Mouse (Mus musculus) limb, embryonic 14.5 days (tissue): Measurements from ENCODE around the gene Abl1. TPM values are rescaled to one million over a fixed set of nuclear protein-coding genes. Genes with fewer than 3 reads are reported as not detected.
A peak's percentile ranks its signal among the peaks of the same experiment; 100 is the strongest.

Experiments
- ATAC-seq: fragments of 200-750 bp; cut with Nextera tagmentation; 2 replicates; pipeline ENCODE4 v1.8.0; 2017; ENCODE audit warnings: low read depth, moderate number of reproducible peaks, moderate TSS enrichment; ENCODE audit not compliant: low FRiP score
- DNase-seq: peaks from one replicate; pipeline ENCODE4 v3.0.0-alpha.2; 2015; ENCODE audit warnings: low spot score
- H3K27ac ChIP-seq: fragments of 300-500 bp; sonication (generic); replicated peaks from 2 replicates; pipeline ENCODE4 v1.5.1; 2014; ENCODE audit warnings: low read depth, mild to moderate bottlenecking, low read length, moderate library complexity, mixed read lengths
- H3K27me3 ChIP-seq: fragments of 300-500 bp; sonication (generic); 2 replicates; pipeline ENCODE4 v1.6.1; 2014; ENCODE audit warnings: low read length, mixed read lengths; ENCODE audit not compliant: control insufficient read depth, insufficient read depth
- H3K36me3 ChIP-seq: fragments of 300-500 bp; sonication (generic); 2 replicates; pipeline ENCODE4 v1.6.1; 2014; ENCODE audit warnings: mild to moderate bottlenecking, low read length, moderate library complexity, mixed read lengths; ENCODE audit not compliant: control insufficient read depth, insufficient read depth
- H3K4me1 ChIP-seq: fragments of 300-500 bp; sonication (generic); 2 replicates; pipeline ENCODE4 v1.6.1; 2014; ENCODE audit warnings: antibody characterized with exemption, low read length, mixed read lengths; ENCODE audit not compliant: control insufficient read depth, insufficient read depth
- H3K4me2 ChIP-seq: fragments of 300-500 bp; sonication (generic); replicated peaks from 2 replicates; pipeline ENCODE4 v1.6.1; 2014; ENCODE audit warnings: low read depth, mild to moderate bottlenecking, low read length, moderate library complexity; ENCODE audit not compliant: severe bottlenecking
- H3K4me3 ChIP-seq: fragments of 300-500 bp; sonication (generic); replicated peaks from 2 replicates; pipeline ENCODE4 v1.5.1; 2014; ENCODE audit warnings: low read length
- H3K9ac ChIP-seq: fragments of 300-500 bp; sonication (generic); 2 replicates; pipeline ENCODE4 v1.6.1; 2014; ENCODE audit warnings: mild to moderate bottlenecking, low read depth, low read length, moderate library complexity; ENCODE audit not compliant: severe bottlenecking
- H3K9me3 ChIP-seq: fragments of 300-500 bp; sonication (generic); 2 replicates; pipeline ENCODE4 v1.6.1; 2016; ENCODE audit warnings: low read length; ENCODE audit not compliant: control insufficient read depth
- POLR2A ChIP-seq: fragments of 200-500 bp; IDR thresholded peaks from 2 replicates; pipeline ENCODE4 v1.8.0; 2012; ENCODE audit warnings: inconsistent platforms, mild to moderate bottlenecking, moderate library complexity, borderline replicate concordance; ENCODE audit not compliant: insufficient read depth, insufficient read length; ENCODE audit errors: extremely low read depth
- WGBS: fragments of 180-500 bp; shearing (Covaris S2); extraction: QIAGEN DNeasy Blood & Tissue Kit; methylation state at CpG from one replicate; pipeline ENCODE4 v1.1.7; 2014; 5-methylcytosine and 5-hydroxymethylcytosine counted together
- polyA plus RNA-seq, 2 experiments: library from polyadenylated mRNA; depleted of rRNA in 1 of 2; stranded (reverse) in 1 of 2; unstranded in 1 of 2; fragments of >200 nt; fragmentation: Nextera tagmentation in 1 of 2; extraction: Ambion mirVana in 1 of 2; gene quantifications; 2 replicates each; pipeline versions ENCODE4 v1.2.1 to v1.2.3; 2012 to 2014

Gene Abl1
- polyA plus RNA-seq, 2 experiments = 49.0 to 104 TPM

DNA sequence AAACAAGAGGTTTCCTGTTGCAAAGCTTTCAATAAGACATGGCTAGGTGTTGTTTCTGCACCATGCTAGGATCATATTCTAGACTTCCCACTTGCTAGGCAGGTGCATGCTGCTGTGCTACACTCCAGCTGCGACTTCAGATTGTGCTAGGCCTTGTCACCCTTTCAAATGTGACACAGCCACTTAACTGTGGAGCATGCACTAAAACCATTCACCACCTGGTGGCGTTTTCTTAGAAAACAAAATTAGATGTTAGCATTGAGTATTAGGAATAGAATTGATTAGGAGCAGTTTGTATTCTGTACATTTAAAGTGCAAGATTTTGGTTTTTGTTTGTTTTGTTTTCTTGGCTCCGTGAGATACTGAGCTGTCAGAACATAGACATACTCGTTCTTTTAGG, 32.6 kb downstream of the Abl1 start:
- H3K4me2 ChIP-seq = no peak overlapping the region
- 63% methylated on average over 4 of the region's 4 CpGs for whole genome bisulfite sequencing
- no peak for ATAC-seq
- H3K27me3 ChIP-seq = no peaks in the 10 kb centered on the region
- peaks cover 3% of the 10 kb centered on the region; the same call in 1 of the 2 replicates for H3K36me3 ChIP-seq
- no peaks in the 10 kb centered on the region for H3K9me3 ChIP-seq
- H3K4me1 ChIP-seq = no peaks in the 10 kb centered on the region
- H3K27ac ChIP-seq = no peak overlapping the region
- H3K4me3 ChIP-seq = no peak overlapping the region
- no peak overlapping the region for H3K9ac ChIP-seq
- no peak for TF ChIP-seq POLR2A
- DNase-seq = no peak

DNA sequence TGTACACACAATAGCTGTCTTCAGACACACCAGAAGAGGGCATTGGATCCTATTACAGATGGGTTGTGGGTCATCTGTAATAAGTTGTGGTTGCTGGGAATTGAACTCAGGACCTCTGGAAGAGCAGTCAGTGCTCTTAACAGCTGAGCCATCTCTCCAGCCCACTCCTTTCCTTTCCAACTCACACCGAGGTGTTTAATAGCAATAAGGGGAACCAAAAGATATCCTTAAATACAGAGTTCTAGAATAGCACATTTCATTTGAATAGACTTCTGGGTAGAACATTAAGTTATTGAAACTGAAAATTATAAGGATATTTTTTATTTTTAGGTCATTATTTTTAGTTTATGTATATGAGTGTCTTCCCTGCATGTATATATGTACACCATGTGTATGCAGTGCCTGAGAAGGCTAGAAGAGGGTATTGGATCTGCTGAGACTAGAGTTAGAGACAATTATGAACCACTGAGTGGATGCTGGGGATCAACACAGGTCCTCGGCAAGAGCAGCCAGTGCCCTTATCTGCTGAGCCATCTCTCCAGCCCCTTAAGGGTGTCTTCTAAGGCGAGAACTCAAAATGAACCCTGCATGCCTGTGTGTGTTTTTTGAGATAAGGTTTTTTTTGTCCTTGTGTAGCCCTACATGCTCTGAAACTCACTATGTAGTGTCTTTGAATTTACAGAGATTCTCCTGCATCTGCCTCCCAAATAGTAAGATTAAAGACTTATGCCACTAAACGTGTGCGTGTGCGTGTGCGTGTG, 36.7 kb downstream of the Abl1 start:
- no peak for DNase-seq
- 93% methylated on average over 7 of the region's 7 CpGs for WGBS
- TF ChIP-seq POLR2A = no peak
- Histone ChIP-seq H3K27ac (no peak overlapping the region), H3K9me3 (no peaks in the 10 kb centered on the region), H3K4me3 (no peak overlapping the region), H3K4me1 (no peaks in the 10 kb centered on the region), H3K27me3 (no peaks in the 10 kb centered on the region), H3K36me3 (peaks cover 3% of the 10 kb centered on the region; the same call in 1 of the 2 replicates), H3K4me2 (no peak overlapping the region), H3K9ac (no peak overlapping the region)
- ATAC-seq = no peak

DNA sequence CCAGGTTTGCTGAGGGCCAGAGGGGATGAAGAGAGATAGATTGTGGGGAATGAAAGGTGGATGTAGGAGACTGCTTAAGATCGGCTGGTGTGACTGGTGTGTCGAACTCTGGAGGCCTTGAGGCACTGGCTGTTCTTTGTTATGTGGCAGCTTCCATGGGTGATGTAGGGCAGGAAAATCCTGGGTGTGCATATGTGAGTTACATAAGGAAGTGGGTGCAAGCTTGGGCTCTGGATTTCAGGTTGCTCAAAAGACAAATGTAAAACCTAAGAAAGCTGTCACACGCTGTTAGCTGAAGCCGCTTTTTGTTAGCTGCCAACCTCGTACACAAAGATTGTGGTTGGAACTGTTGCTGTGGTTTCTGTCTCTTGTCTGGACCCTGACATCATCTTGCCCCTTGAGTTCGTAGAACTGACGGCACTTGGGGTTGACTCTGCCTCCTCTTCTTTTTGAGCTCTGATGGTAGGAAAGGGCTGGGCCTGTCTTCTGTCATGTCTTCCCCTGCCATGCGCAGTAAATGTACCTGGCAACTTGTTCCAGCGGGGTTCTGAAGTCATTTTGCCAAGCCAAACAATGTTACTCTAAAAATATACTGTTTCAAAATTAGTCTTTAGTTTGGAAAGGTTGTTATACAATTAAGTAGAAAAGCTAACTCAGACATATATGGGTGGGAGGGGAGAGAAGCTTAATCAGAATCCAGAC, 39.6 kb downstream of the Abl1 start:
- no peak for DNase-seq

DNA sequence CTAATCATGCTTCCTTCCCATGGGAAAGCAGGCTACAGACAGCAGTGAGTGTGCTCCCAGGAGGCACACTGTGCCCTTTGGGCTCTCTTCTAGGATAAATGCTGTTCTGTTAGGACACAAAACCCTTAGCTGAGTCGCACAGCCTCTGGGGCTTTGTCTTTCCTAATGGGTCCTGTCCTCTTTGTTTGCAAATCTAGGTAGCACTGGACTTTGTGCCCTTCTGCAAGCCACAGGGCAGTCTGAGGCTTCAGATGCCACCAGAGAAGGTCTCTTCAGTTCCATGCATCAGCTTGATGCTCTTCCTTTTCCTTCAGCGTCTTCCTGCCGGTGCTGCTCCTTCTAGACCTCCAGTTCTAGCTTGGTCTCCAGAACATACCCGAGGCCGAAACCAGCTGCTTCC, 42.5 kb downstream of the Abl1 start:
- Histone ChIP-seq H3K9me3 (no peaks in the 10 kb centered on the region), H3K4me1 (0 out of 2 replicates have a peak, but pooled peaks cover 3% of the 10 kb centered on the region), H3K27me3 (no peaks in the 10 kb centered on the region), H3K4me3 (no peak overlapping the region), H3K36me3 (no peaks in the 10 kb centered on the region), H3K27ac (no peak overlapping the region), H3K4me2 (no peak overlapping the region), H3K9ac (no peak overlapping the region)
- no peak for TF ChIP-seq POLR2A
- no peak for ATAC-seq
- no peak for DNase-seq
- 90% methylated on average over 5 of the region's 5 CpGs for WGBS

More for the DNA sequence above, 39.6 kb downstream of the Abl1 start:
- WGBS = 83% methylated on average over 9 of the region's 9 CpGs
- no peak for TF ChIP-seq POLR2A
- no peak overlapping the region for H3K4me2 ChIP-seq
- ATAC-seq = no peak
- H3K36me3 ChIP-seq = no peaks in the 10 kb centered on the region
- no peaks in the 10 kb centered on the region for H3K9me3 ChIP-seq
- H3K27ac ChIP-seq = no peak overlapping the region
- H3K9ac ChIP-seq = no peak overlapping the region
- H3K4me3 ChIP-seq = no peak overlapping the region
- 0 out of 2 replicates have a peak, but pooled peaks cover 3% of the 10 kb centered on the region for H3K4me1 ChIP-seq
- no peaks in the 10 kb centered on the region for H3K27me3 ChIP-seq

DNA sequence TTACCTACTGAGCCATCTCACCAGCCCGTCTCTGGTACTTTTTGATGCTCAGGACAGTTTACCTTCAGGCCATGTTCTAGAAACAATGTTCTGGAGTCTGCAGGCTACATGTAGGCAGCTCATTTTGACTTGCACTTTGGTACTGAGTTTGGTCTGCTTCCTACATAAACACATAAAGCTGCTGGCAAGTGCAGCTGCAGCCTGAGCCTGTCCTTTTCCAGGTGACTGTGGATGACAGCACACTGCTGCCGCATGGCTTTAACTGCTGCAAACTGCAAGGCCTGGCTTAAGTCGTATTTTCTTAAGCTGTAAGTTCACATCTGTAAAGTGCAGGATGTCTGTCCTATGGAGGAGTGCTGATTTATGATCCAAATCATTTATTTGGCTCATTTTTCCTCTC, 44.3 kb downstream of the Abl1 start:
- Histone ChIP-seq H3K36me3 (no peaks in the 10 kb centered on the region), H3K4me2 (no peak overlapping the region), H3K9me3 (no peaks in the 10 kb centered on the region), H3K4me3 (no peak overlapping the region), H3K9ac (no peak overlapping the region), H3K4me1 (0 out of 2 replicates have a peak, but pooled peaks cover 3% of the 10 kb centered on the region), H3K27me3 (no peaks in the 10 kb centered on the region), H3K27ac (no peak overlapping the region)
- no peak for TF ChIP-seq POLR2A
- ATAC-seq (0 out of 2 replicates have a peak, but pooled peaks have one; percentile 47), DNase-seq (peak; percentile 22)
- 30% methylated on average over 3 of the region's 3 CpGs for WGBS
